13 mouse cellular contexts compared by ENCODE assay signal in genomic region chr11:95025227-95026012, GRCm38 (mm10). TPM values are rescaled to one million over a fixed set of nuclear protein-coding genes. Genes with fewer than 3 reads are reported as not detected.
DNase-seq lines count a peak whose midpoint lies in the region; ATAC-seq and TF ChIP-seq lines count a peak whose summit lies in the region.
"Had no signal": no experiment of that assay in that cellular context is flagged by ENCODE, and none has a peak within 500 bp of the region (broad histone marks: within the 10 kb centered on the region; RNA-seq: fewer than 3 reads in every experiment).

No protein-coding gene starts in this region.

- no peaks in the 10 kb centered on the region for H3K9me3 ChIP-seq in hindbrain, embryonic 15.5 days
- H3K9me3 ChIP-seq in hindbrain, embryonic 14.5 days (ENCODE audit: control insufficient read depth, low read length) = no peaks in the 10 kb centered on the region
- H3K9me3 ChIP-seq in lung, embryonic 16.5 days (ENCODE audit: control insufficient read depth, low read length) = no peaks in the 10 kb centered on the region
- no peaks in the 10 kb centered on the region for H3K9me3 ChIP-seq in neural tube, embryonic 15.5 days (replicated peaks)
- H3K9me3 ChIP-seq: embryonic facial prominence, embryonic 13.5 days had no signal

- ATAC-seq in hindbrain, embryonic 15.5 days (ENCODE audit: low FRiP score, low read depth) = no peak
- no peak for ATAC-seq in hindbrain, embryonic 14.5 days (ENCODE audit: low FRiP score)
- ATAC-seq in lung, embryonic 16.5 days (ENCODE audit: low read depth) = peak; percentile 65
- ATAC-seq in neural tube, embryonic 15.5 days (ENCODE audit: low FRiP score) = no peak

- no peak overlapping the region for H3K9ac ChIP-seq in hindbrain, embryonic 15.5 days
- no peak overlapping the region for H3K9ac ChIP-seq in hindbrain, embryonic 14.5 days
- H3K9ac ChIP-seq in lung, embryonic 16.5 days (ENCODE audit: low read length) = no peak overlapping the region
- no peak overlapping the region for H3K9ac ChIP-seq in neural tube, embryonic 15.5 days (replicated peaks)
- H3K9ac ChIP-seq: embryonic facial prominence, embryonic 13.5 days had no signal

- WGBS in cerebellum, adult 2 months = 34% methylated on average over 11 of the region's 11 CpGs
- 85% methylated on average over 11 of the region's 11 CpGs for WGBS in hindbrain, embryonic 15.5 days
- 90% methylated on average over 11 of the region's 11 CpGs for WGBS in hindbrain, embryonic 14.5 days
- WGBS in lung, embryonic 16.5 days = 63% methylated on average over 11 of the region's 11 CpGs
- WGBS in neural tube, embryonic 15.5 days = 89% methylated on average over 11 of the region's 11 CpGs

- H3K4me1 ChIP-seq in cerebellum, adult 2 months (ENCODE audit: control insufficient read depth, insufficient read depth, low read length) = peaks cover 71% of the 10 kb centered on the region
- peaks cover 25% of the 10 kb centered on the region for H3K4me1 ChIP-seq in hindbrain, embryonic 15.5 days (replicated peaks)
- no peaks in the 10 kb centered on the region for H3K4me1 ChIP-seq in hindbrain, embryonic 14.5 days (replicated peaks; ENCODE audit: control insufficient read depth, insufficient read depth, low read length)
- H3K4me1 ChIP-seq in lung, embryonic 16.5 days (replicated peaks; ENCODE audit: control insufficient read depth, insufficient read depth, low read length) = no peaks in the 10 kb centered on the region; the same call in none of the 2 replicates
- H3K4me1 ChIP-seq in neural tube, embryonic 15.5 days = peaks cover 7% of the 10 kb centered on the region; the same call in 1 of the 2 replicates
- H3K4me1 ChIP-seq: embryonic facial prominence, embryonic 13.5 days had no signal

- H3K4me3 ChIP-seq in cerebellum, adult 2 months (replicated peaks; ENCODE audit: insufficient read depth, low read depth, low read length) = no peak overlapping the region
- H3K4me3 ChIP-seq in hindbrain, embryonic 15.5 days = no peak overlapping the region
- H3K4me3 ChIP-seq in hindbrain, embryonic 14.5 days (replicated peaks; ENCODE audit: low read length) = no peak overlapping the region
- no peak overlapping the region for H3K4me3 ChIP-seq in lung, embryonic 16.5 days (ENCODE audit: low read length)
- no peak overlapping the region for H3K4me3 ChIP-seq in neural tube, embryonic 15.5 days (replicated peaks)
- H3K4me3 ChIP-seq: embryonic facial prominence, embryonic 13.5 days; myocyte had no signal

- no peak for TF ChIP-seq CTCF in cerebellum, adult 2 months (IDR thresholded peaks at IDR 0.05; ENCODE audit: borderline replicate concordance, insufficient read depth, low read depth, low read length)

- no peaks in the 10 kb centered on the region for H3K27me3 ChIP-seq in cerebellum, adult 2 months (ENCODE audit: control insufficient read depth, insufficient read depth, low read length)
- no peaks in the 10 kb centered on the region for H3K27me3 ChIP-seq in hindbrain, embryonic 15.5 days
- no peaks in the 10 kb centered on the region for H3K27me3 ChIP-seq in hindbrain, embryonic 14.5 days (ENCODE audit: control insufficient read depth, insufficient read depth, low read length)
- H3K27me3 ChIP-seq in lung, embryonic 16.5 days (ENCODE audit: control insufficient read depth, insufficient read depth, low read depth, low read length) = no peaks in the 10 kb centered on the region
- H3K27me3 ChIP-seq in neural tube, embryonic 15.5 days (replicated peaks) = no peaks in the 10 kb centered on the region
- H3K27me3 ChIP-seq: embryonic facial prominence, embryonic 13.5 days had no signal

- H3K27ac ChIP-seq in cerebellum, adult 2 months (ENCODE audit: insufficient read depth, low read length) = peak overlapping the region; percentile 86
- peak overlapping the region; percentile 63 for H3K27ac ChIP-seq in hindbrain, embryonic 15.5 days (replicated peaks)
- H3K27ac ChIP-seq in hindbrain, embryonic 14.5 days = no peak overlapping the region
- H3K27ac ChIP-seq in lung, embryonic 16.5 days (ENCODE audit: low read length) = peak overlapping the region; percentile 84
- peak overlapping the region; percentile 60; the same call in 1 of the 2 replicates for H3K27ac ChIP-seq in neural tube, embryonic 15.5 days (replicated peaks)

- H3K4me2 ChIP-seq in hindbrain, embryonic 15.5 days = no peak overlapping the region
- H3K4me2 ChIP-seq in hindbrain, embryonic 14.5 days (replicated peaks) = no peak overlapping the region
- H3K4me2 ChIP-seq in lung, embryonic 16.5 days (ENCODE audit: low read depth, low read length) = no peak overlapping the region
- H3K4me2 ChIP-seq in neural tube, embryonic 15.5 days = no peak overlapping the region
- H3K4me2 ChIP-seq: embryonic facial prominence, embryonic 13.5 days had no signal

- H3K36me3 ChIP-seq in hindbrain, embryonic 15.5 days = peaks cover 51% of the 10 kb centered on the region
- H3K36me3 ChIP-seq in hindbrain, embryonic 14.5 days (replicated peaks; ENCODE audit: control insufficient read depth, insufficient read depth) = peaks cover 55% of the 10 kb centered on the region
- H3K36me3 ChIP-seq in lung, embryonic 16.5 days (ENCODE audit: control insufficient read depth, insufficient read depth, low read length) = peaks cover 7% of the 10 kb centered on the region; the same call in 1 of the 2 replicates
- peaks cover 56% of the 10 kb centered on the region for H3K36me3 ChIP-seq in neural tube, embryonic 15.5 days

- TF ChIP-seq POLR2A in cerebellum, adult 2 months (IDR thresholded peaks at IDR 0.05; ENCODE audit: borderline replicate concordance, insufficient read depth, low read length) = 0 out of 2 replicates have a peak, but pooled peaks have one; percentile 18

- no peak for DNase-seq in cerebellum, adult 2 months
- DNase-seq in cerebellum, adult 11-12 months = no peak
- DNase-seq in hindbrain, embryonic 14.5 days (ENCODE audit: low spot score) = no peak
- no peak for DNase-seq in lung, postnatal 4 days
- no peak for DNase-seq in adrenal gland, adult 2 months
- DNase-seq: heart, postnatal 14 days; thymus, adult 18-20 months had no signal

RNA-seq across cellular contexts. Expression of gene Pdk2, which starts 15.7 kb away (rescaled TPM):
- polyA plus RNA-seq in cerebellum, adult 2 months (2012; rRNA removed) = 219 and 247 TPM in 2 replicates
- polyA plus RNA-seq in hindbrain, embryonic 15.5 days (2015; fragmentation: Nextera tagmentation; extraction: Ambion mirVana) = 26.2 and 33.4 TPM in 2 replicates
- polyA plus RNA-seq in hindbrain, embryonic 14.5 days (2014; fragmentation: Nextera tagmentation; extraction: Ambion mirVana) = 22.7 and 25.2 TPM in 2 replicates
- polyA plus RNA-seq in lung, embryonic 16.5 days (2015; fragmentation: Nextera tagmentation; extraction: Ambion mirVana) = 37.3 and 43.3 TPM in 2 replicates
- 24.9 and 27.1 TPM in 2 replicates for polyA plus RNA-seq in neural tube, embryonic 15.5 days (2015; fragmentation: Nextera tagmentation; extraction: Ambion mirVana)
- total RNA-seq in adrenal gland, adult 2 months (2021) = 100 to 1,000 TPM in 1 of 2 experiments, 10 to 100 TPM in 1; 92.9 to 112 TPM
- 114 and 118 TPM in 2 replicates for polyA plus RNA-seq in adrenal gland, adult 2 months (2012; rRNA removed)

RNA-seq across cellular contexts. Expression of gene Samd14, which starts 15.7 kb away (rescaled TPM):
- 80.7 and 89.4 TPM in 2 replicates for polyA plus RNA-seq in cerebellum, adult 2 months (2012; rRNA removed)
- polyA plus RNA-seq in hindbrain, embryonic 15.5 days (2015; fragmentation: Nextera tagmentation; extraction: Ambion mirVana) = 146 and 176 TPM in 2 replicates
- 130 and 135 TPM in 2 replicates for polyA plus RNA-seq in hindbrain, embryonic 14.5 days (2014; fragmentation: Nextera tagmentation; extraction: Ambion mirVana)
- polyA plus RNA-seq in lung, embryonic 16.5 days (2015; fragmentation: Nextera tagmentation; extraction: Ambion mirVana) = 13.4 and 14.0 TPM in 2 replicates
- 139 and 167 TPM in 2 replicates for polyA plus RNA-seq in neural tube, embryonic 15.5 days (2015; fragmentation: Nextera tagmentation; extraction: Ambion mirVana)
- total RNA-seq in adrenal gland, adult 2 months (2021) = 1 to 10 TPM; 2.5 to 4.5 TPM
- 12.9 and 13.5 TPM in 2 replicates for polyA plus RNA-seq in adrenal gland, adult 2 months (2012; rRNA removed)

RNA-seq across cellular contexts. Expression of gene Ppp1r9b, which starts 34.6 kb away (rescaled TPM):
- 149 and 153 TPM in 2 replicates for polyA plus RNA-seq in cerebellum, adult 2 months (2012; rRNA removed)
- 20.7 and 21.4 TPM in 2 replicates for polyA plus RNA-seq in hindbrain, embryonic 15.5 days (2015; fragmentation: Nextera tagmentation; extraction: Ambion mirVana)
- 27.1 and 27.5 TPM in 2 replicates for polyA plus RNA-seq in hindbrain, embryonic 14.5 days (2014; fragmentation: Nextera tagmentation; extraction: Ambion mirVana)
- 8.2 and 8.3 TPM in 2 replicates for polyA plus RNA-seq in lung, embryonic 16.5 days (2015; fragmentation: Nextera tagmentation; extraction: Ambion mirVana)
- polyA plus RNA-seq in neural tube, embryonic 15.5 days (2015; fragmentation: Nextera tagmentation; extraction: Ambion mirVana) = 18.8 TPM in 2 replicates
- total RNA-seq in adrenal gland, adult 2 months (2021) = 100 to 1,000 TPM; 101 to 148 TPM
- polyA plus RNA-seq in adrenal gland, adult 2 months (2012; rRNA removed) = 61.6 and 64.6 TPM in 2 replicates

RNA-seq across cellular contexts. Expression of gene Sgca, which starts 49.3 kb away (rescaled TPM):
- 1.9 and 3.9 TPM in 2 replicates for polyA plus RNA-seq in cerebellum, adult 2 months (2012; rRNA removed)
- 0.19 TPM in 1 of 2 replicates, not detected in the other for polyA plus RNA-seq in hindbrain, embryonic 15.5 days (2015; fragmentation: Nextera tagmentation; extraction: Ambion mirVana)
- polyA plus RNA-seq in hindbrain, embryonic 14.5 days (2014; fragmentation: Nextera tagmentation; extraction: Ambion mirVana) = 0.17 TPM in 1 of 2 replicates, not detected in the other
- 1.3 and 1.4 TPM in 2 replicates for polyA plus RNA-seq in lung, embryonic 16.5 days (2015; fragmentation: Nextera tagmentation; extraction: Ambion mirVana)
- 0.77 and 1.4 TPM in 2 replicates for polyA plus RNA-seq in neural tube, embryonic 15.5 days (2015; fragmentation: Nextera tagmentation; extraction: Ambion mirVana)
- not detected for total RNA-seq in adrenal gland, adult 2 months (2021)
- polyA plus RNA-seq in adrenal gland, adult 2 months (2012; rRNA removed) = 0.79 and 0.95 TPM in 2 replicates
- total RNA-seq: granulocyte monocyte progenitor cell, adult 5-6 weeks had no signal

RNA-seq across cellular contexts. Expression of gene Itga3, which starts 51.2 kb away (rescaled TPM):
- polyA plus RNA-seq in cerebellum, adult 2 months (2012; rRNA removed) = 49.4 and 55.5 TPM in 2 replicates
- polyA plus RNA-seq in hindbrain, embryonic 15.5 days (2015; fragmentation: Nextera tagmentation; extraction: Ambion mirVana) = 17.9 and 19.8 TPM in 2 replicates
- 15.6 and 16.9 TPM in 2 replicates for polyA plus RNA-seq in hindbrain, embryonic 14.5 days (2014; fragmentation: Nextera tagmentation; extraction: Ambion mirVana)
- polyA plus RNA-seq in lung, embryonic 16.5 days (2015; fragmentation: Nextera tagmentation; extraction: Ambion mirVana) = 23.3 and 25.8 TPM in 2 replicates
- 17.7 and 20.3 TPM in 2 replicates for polyA plus RNA-seq in neural tube, embryonic 15.5 days (2015; fragmentation: Nextera tagmentation; extraction: Ambion mirVana)
- total RNA-seq in adrenal gland, adult 2 months (2021) = 10 to 100 TPM; 37.8 to 54.0 TPM
- polyA plus RNA-seq in adrenal gland, adult 2 months (2012; rRNA removed) = 47.2 and 49.0 TPM in 2 replicates
- total RNA-seq: granulocyte monocyte progenitor cell, adult 5-6 weeks had no signal
